Mouse (Mus musculus): ENCODE results near the gene Crat.

GRCm38 (mm10) chr2:30362865-30363264 lies 52.7 kb downstream of the Crat start:
- TF ChIP-seq CTCF (IDR thresholded peaks at IDR 0.05; ENCODE audit: insufficient read depth, low read depth, low read length) (no peak), POLR2A (IDR thresholded peaks at IDR 0.05; ENCODE audit: insufficient read depth, low read depth, low read length) (no peak)
